Mouse (Mus musculus) stomach, postnatal 0 days (tissue): ENCODE measurements around the gene Tacc3.

Experiments
- CTCF ChIP-seq: IDR thresholded peaks from 2 replicates; pipeline ENCODE4 v1.5.1; 2016; ENCODE audit warnings: antibody characterized with exemption, low read depth, mild to moderate bottlenecking, moderate library complexity
- EP300 ChIP-seq: optimal IDR thresholded peaks from 2 replicates; pipeline ENCODE3; 2016; ENCODE audit warnings: antibody characterized with exemption

- TF ChIP-seq EP300 (no peak), CTCF (no peak)
Measured at GRCm38 (mm10) chr5:33651017-33651416, 6.9 kb upstream of the Tacc3 start.
